Mouse (Mus musculus) neural tube, embryonic 13.5 days (tissue): Measurements from ENCODE around the gene Mks1. TPM values are rescaled to one million over a fixed set of nuclear protein-coding genes. Genes with fewer than 3 reads are reported as not detected.
"Not testable (repeated sequence)": the region's sequence is repeated elsewhere in the genome, so short reads cannot be mapped to it uniquely, and the experiment has no call there.

Experiments used
- ATAC-seq: fragments of 200-750 bp; cut with Nextera tagmentation; 2 replicates; pipeline ENCODE4 v1.8.0; 2017; ENCODE audit warnings: low read depth, mild to moderate bottlenecking, moderate TSS enrichment, moderate library complexity
- H3K27ac ChIP-seq: fragments of 300-500 bp; sonication (generic); replicated peaks from 2 replicates; pipeline ENCODE4 v1.5.1; 2015; ENCODE audit warnings: moderate library complexity, mild to moderate bottlenecking, inconsistent platforms
- H3K27me3 ChIP-seq: fragments of 300-500 bp; sonication (generic); 2 replicates; pipeline ENCODE4 v1.6.1; 2015; ENCODE audit warnings: mild to moderate bottlenecking, inconsistent platforms
- H3K36me3 ChIP-seq: fragments of 300-500 bp; sonication (generic); 2 replicates; pipeline ENCODE4 v1.6.1; 2015; ENCODE audit warnings: mild to moderate bottlenecking, inconsistent platforms
- H3K4me1 ChIP-seq: fragments of 300-500 bp; sonication (generic); replicated peaks from 2 replicates; pipeline ENCODE4 v1.6.1; 2015; ENCODE audit warnings: inconsistent platforms
- H3K4me2 ChIP-seq: fragments of 300-500 bp; sonication (generic); 2 replicates; pipeline ENCODE4 v1.6.1; 2015; ENCODE audit warnings: inconsistent platforms, mild to moderate bottlenecking, moderate library complexity
- H3K4me3 ChIP-seq: fragments of 300-500 bp; sonication (generic); 2 replicates; pipeline ENCODE4 v1.5.1; 2015; ENCODE audit warnings: mild to moderate bottlenecking, inconsistent platforms
- H3K9ac ChIP-seq: fragments of 300-500 bp; sonication (generic); 2 replicates; pipeline ENCODE4 v1.6.1; 2015; ENCODE audit warnings: moderate library complexity, mild to moderate bottlenecking, inconsistent platforms
- H3K9me3 ChIP-seq: fragments of 300-500 bp; sonication (generic); 2 replicates; pipeline ENCODE4 v1.6.1; 2016; ENCODE audit warnings: inconsistent platforms
- WGBS: fragments of 180-500 bp; shearing (Covaris S2); methylation state at CpG from one replicate; pipeline ENCODE4 v1.1.7; 2015; 5-methylcytosine and 5-hydroxymethylcytosine counted together
- polyA plus RNA-seq: library from polyadenylated mRNA; unstranded; fragments of >200 nt; fragmentation: Nextera tagmentation; extraction: Ambion mirVana; gene quantifications from 2 replicates; pipeline ENCODE4 v1.2.1, GENCODE M21; 2015

Mks1 gene
- polyA plus RNA-seq, 1 experiment from 2014 or later = 12.7 TPM

- Histone ChIP-seq H3K9ac (no peak overlapping the region), H3K27ac (no peak overlapping the region), H3K4me3 (no peak overlapping the region), H3K9me3 (no peaks in the 10 kb centered on the region), H3K4me2 (no peak overlapping the region), H3K36me3 (no peaks in the 10 kb centered on the region), H3K4me1 (no peaks in the 10 kb centered on the region), H3K27me3 (no peaks in the 10 kb centered on the region)
- 84% methylated on average over 12 of the region's 12 CpGs for WGBS
- ATAC-seq = no peak
Measured at GRCm38 (mm10) chr11:87846968-87847600, 5.9 kb upstream of the Mks1 start.

GRCm38 (mm10) chr11:87847884-87848283 is 5.1 kb upstream of the Mks1 start:
- 69% methylated on average over 6 of the region's 6 CpGs for WGBS
- Histone ChIP-seq H3K36me3 (no peaks in the 10 kb centered on the region), H3K27ac (no peak overlapping the region), H3K9ac (no peak overlapping the region), H3K27me3 (no peaks in the 10 kb centered on the region), H3K9me3 (no peaks in the 10 kb centered on the region), H3K4me1 (peaks cover 4% of the 10 kb centered on the region), H3K4me3 (no peak overlapping the region), H3K4me2 (no peak overlapping the region)
- no peak for ATAC-seq

GRCm38 (mm10) chr11:87853597-87853954 is 561 bp downstream of the Mks1 start:
- Histone ChIP-seq H3K27me3 (no peaks in the 10 kb centered on the region), H3K9ac (peak overlapping the region; percentile 76), H3K4me1 (peaks cover 11% of the 10 kb centered on the region), H3K36me3 (peaks cover 20% of the 10 kb centered on the region), H3K27ac (peak overlapping the region; percentile 80), H3K4me2 (peak overlapping the region; percentile 80), H3K4me3 (peak overlapping the region; percentile 59), H3K9me3 (no peaks in the 10 kb centered on the region)
- ATAC-seq = peak; percentile 66
- 41% methylated on average over 8 of the region's 8 CpGs for WGBS

GRCm38 (mm10) chr11:87854550-87854949 is 1.5 kb downstream of the Mks1 start:
- Histone ChIP-seq H3K9me3 (no peaks in the 10 kb centered on the region), H3K9ac (no peak overlapping the region), H3K4me2 (no peak overlapping the region), H3K27me3 (no peaks in the 10 kb centered on the region), H3K4me3 (no peak overlapping the region), H3K36me3 (peaks cover 22% of the 10 kb centered on the region), H3K4me1 (peaks cover 11% of the 10 kb centered on the region), H3K27ac (no peak overlapping the region)
- WGBS = 94% methylated on average over 7 of the region's 7 CpGs
- ATAC-seq = no peak

- no peak overlapping the region for H3K4me2 ChIP-seq
- no peak overlapping the region for H3K9ac ChIP-seq
- peaks cover 59% of the 10 kb centered on the region for H3K36me3 ChIP-seq
- no peaks in the 10 kb centered on the region for H3K4me1 ChIP-seq
- H3K27ac ChIP-seq = no peak overlapping the region
- no peak for ATAC-seq
- 93% methylated on average over 11 of the region's 11 CpGs for WGBS
- no peaks in the 10 kb centered on the region for H3K9me3 ChIP-seq
- H3K27me3 ChIP-seq = no peaks in the 10 kb centered on the region
- no peak overlapping the region for H3K4me3 ChIP-seq
Measured at GRCm38 (mm10) chr11:87859273-87859672, 6.3 kb downstream of the Mks1 start.

- WGBS = 78% methylated on average over 9 of the region's 9 CpGs
- Histone ChIP-seq H3K36me3 (peaks cover 59% of the 10 kb centered on the region), H3K9me3 (no peaks in the 10 kb centered on the region), H3K4me2 (no peak overlapping the region), H3K27ac (no peak overlapping the region), H3K4me1 (no peaks in the 10 kb centered on the region), H3K9ac (no peak overlapping the region), H3K4me3 (no peak overlapping the region), H3K27me3 (no peaks in the 10 kb centered on the region)
- ATAC-seq = no peak
Measured at GRCm38 (mm10) chr11:87860426-87860825, 7.4 kb downstream of the Mks1 start.

GRCm38 (mm10) chr11:87862805-87863204 is 9.8 kb downstream of the Mks1 start:
- WGBS = 94% methylated on average over 13 of the region's 13 CpGs
- H3K9ac ChIP-seq = no peak overlapping the region

GRCm38 (mm10) chr11:87866891-87867290 is 13.9 kb downstream of the Mks1 start:
- H3K9me3 ChIP-seq, ATAC-seq, H3K4me2 ChIP-seq, H3K4me1 ChIP-seq, H3K4me3 ChIP-seq, H3K27ac ChIP-seq, H3K27me3 ChIP-seq, H3K9ac ChIP-seq: not testable (repeated sequence)
- H3K36me3 ChIP-seq = peaks cover 18% of the 10 kb centered on the region; the same call in 1 of the 2 replicates
- WGBS = 88% methylated on average over 1 of the region's 2 CpGs

More at GRCm38 (mm10) chr11:87862805-87863204, 9.8 kb downstream of the Mks1 start:
- Histone ChIP-seq H3K4me3 (no peak overlapping the region), H3K27me3 (no peaks in the 10 kb centered on the region), H3K36me3 (peaks cover 46% of the 10 kb centered on the region), H3K4me2 (no peak overlapping the region), H3K9me3 (no peaks in the 10 kb centered on the region), H3K4me1 (no peaks in the 10 kb centered on the region), H3K27ac (no peak overlapping the region)
- ATAC-seq = no peak

GRCm38 (mm10) chr11:87870096-87870495 is 17.1 kb downstream of the Mks1 start:
- Histone ChIP-seq H3K36me3 (no peaks in the 10 kb centered on the region), H3K9ac (no peak overlapping the region), H3K27me3 (no peaks in the 10 kb centered on the region), H3K4me1 (no peaks in the 10 kb centered on the region), H3K9me3 (no peaks in the 10 kb centered on the region), H3K4me3 (no peak overlapping the region), H3K27ac (no peak overlapping the region), H3K4me2 (no peak overlapping the region)
- no peak for ATAC-seq
- 83% methylated on average over 2 of the region's 2 CpGs for WGBS

GRCm38 (mm10) chr11:87871766-87872165 is 18.8 kb downstream of the Mks1 start:
- Histone ChIP-seq H3K4me3 (no peak overlapping the region), H3K36me3 (no peaks in the 10 kb centered on the region), H3K27ac (no peak overlapping the region), H3K4me2 (no peak overlapping the region), H3K9ac (no peak overlapping the region), H3K4me1 (no peaks in the 10 kb centered on the region), H3K27me3 (no peaks in the 10 kb centered on the region), H3K9me3 (no peaks in the 10 kb centered on the region)
- no peak for ATAC-seq
- 56% methylated on average over 8 of the region's 8 CpGs for WGBS

- Histone ChIP-seq H3K9ac (no peak within 1 kb of the TSS), H3K27me3 (no peaks in the 10 kb centered on the region), H3K27ac (no peak within 1 kb of the TSS), H3K4me1 (peaks cover 7% of the 10 kb centered on the region), H3K4me3 (no peak within 1 kb of the TSS), H3K4me2 (no peak within 1 kb of the TSS), H3K36me3 (no peaks in the 10 kb centered on the region), H3K9me3 (no peaks in the 10 kb centered on the region)
- whole genome bisulfite sequencing = 82% methylated on average over 6 of the region's 6 CpGs
- no peak for ATAC-seq
Measured at GRCm38 (mm10) chr11:87875436-87875835, 22.4 kb downstream of the Mks1 start, which contains the start of gene Epx. TSS of gene Epx (minus strand) at chr11:87875536.

- no peak for ATAC-seq
- Histone ChIP-seq H3K27ac (no peak overlapping the region), H3K9ac (no peak overlapping the region), H3K36me3 (no peaks in the 10 kb centered on the region), H3K27me3 (no peaks in the 10 kb centered on the region), H3K4me2 (no peak overlapping the region), H3K4me1 (peaks cover 7% of the 10 kb centered on the region), H3K4me3 (no peak overlapping the region), H3K9me3 (no peaks in the 10 kb centered on the region)
- 34% methylated on average over 9 of the region's 9 CpGs for WGBS
Measured at GRCm38 (mm10) chr11:87879826-87880225, 26.8 kb downstream of the Mks1 start.

- Histone ChIP-seq H3K4me1 (peaks cover 7% of the 10 kb centered on the region), H3K4me2 (no peak overlapping the region), H3K36me3 (no peaks in the 10 kb centered on the region), H3K9ac (no peak overlapping the region), H3K9me3 (no peaks in the 10 kb centered on the region), H3K4me3 (no peak overlapping the region), H3K27me3 (no peaks in the 10 kb centered on the region), H3K27ac (no peak overlapping the region)
- WGBS = 83% methylated on average over 4 of the region's 4 CpGs
- ATAC-seq = no peak
Measured at GRCm38 (mm10) chr11:87881714-87882113, 28.7 kb downstream of the Mks1 start.
